Mouse (Mus musculus) 3134 (cell line): ENCODE measurements around the gene Prl8a2.

Experiments
- DNase-seq: peaks from one replicate; pipeline ENCODE4 v3.0.0-alpha.2; 2011; ENCODE audit warnings: low spot score; ENCODE audit not compliant: insufficient read length; ENCODE audit errors: extremely low read depth

Gene Prl8a2

GRCm38 (mm10) chr13:27345373-27345772 is at the start of gene Prl8a2:
TSS of gene Prl8a2 (plus strand) at chr13:27345673.
- no peak for DNase-seq

- peak; percentile 3 for DNase-seq
These were observed 32.9 kb upstream of the Prl8a2 start, which contains the start of gene Prl6a1 for GRCm38 (mm10) chr13:27312334-27313225. TSS of gene Prl6a1 (plus strand) at chr13:27312627.

- no peak for DNase-seq
These were observed 10.5 kb upstream of the Prl8a2 start for GRCm38 (mm10) chr13:27334989-27335388.

GRCm38 (mm10) chr13:27342733-27343275 is 2.7 kb upstream of the Prl8a2 start:
- DNase-seq = no peak

GRCm38 (mm10) chr13:27390746-27391145 is 45.3 kb downstream of the Prl8a2 start, which contains the start of gene Prl2b1:
TSS of gene Prl2b1 (minus strand) at chr13:27390846.
- no peak for DNase-seq

- no peak for DNase-seq
These were observed 53.7 kb downstream of the Prl8a2 start for GRCm38 (mm10) chr13:27399061-27399724.
